Mouse (Mus musculus) heart, adult 2 months (tissue): ENCODE results near the gene Sall2.

ENCODE experiments used
- CTCF ChIP-seq: fragments of 200-600 bp; IDR thresholded peaks from 2 replicates; pipeline ENCODE4 v1.8.1; 2022; ENCODE audit warnings: antibody characterized with exemption, mild to moderate bottlenecking, moderate library complexity
- EP300 ChIP-seq: fragments of 200-500 bp; IDR thresholded peaks from 2 replicates; pipeline ENCODE4 v1.6.1; 2011; ENCODE audit warnings: low read depth, low read length, control low read depth; ENCODE audit not compliant: insufficient read depth
- POLR2A ChIP-seq: fragments of 200-500 bp; IDR thresholded peaks from 2 replicates; pipeline ENCODE4 v1.6.1; 2011; ENCODE audit warnings: mild to moderate bottlenecking, low read depth, low read length, control low read depth; ENCODE audit not compliant: insufficient read depth

GRCm38 (mm10) chr14:52315792-52316440, 12.6 kb downstream of the Sall2 start:
- TF ChIP-seq CTCF (no peak), POLR2A (0 out of 2 replicates have a peak, but pooled peaks have one; percentile 30), EP300 (no peak)
